7 mouse cellular contexts compared by ENCODE assay signal in genomic region chr3:34650621-34651361, GRCm38 (mm10). TPM values are rescaled to one million over a fixed set of nuclear protein-coding genes. Genes with fewer than 3 reads are reported as not detected.
DNase-seq lines count a peak whose midpoint lies in the region; ATAC-seq and TF ChIP-seq lines count a peak whose summit lies in the region.

No protein-coding gene starts in this region.

- H3K27ac ChIP-seq in lung, embryonic 14.5 days (ENCODE audit: low read depth) = peak overlapping the region; percentile 83
- H3K27ac ChIP-seq in embryonic facial prominence, embryonic 13.5 days = peak overlapping the region; percentile 84
- peak overlapping the region; percentile 91 for H3K27ac ChIP-seq in hindbrain, embryonic 14.5 days
- H3K27ac ChIP-seq in midbrain, embryonic 13.5 days = peak overlapping the region; percentile 92

- peak; percentile 19; the same call in 1 of the 2 replicates for ATAC-seq in lung, embryonic 14.5 days (ENCODE audit: insufficient read depth)
- no peak for ATAC-seq in embryonic facial prominence, embryonic 13.5 days (ENCODE audit: insufficient number of reproducible peaks, insufficient read depth, low FRiP score, low TSS enrichment, low read depth)
- peak; percentile 15; the same call in 1 of the 2 replicates for ATAC-seq in hindbrain, embryonic 14.5 days (ENCODE audit: low FRiP score)
- ATAC-seq in midbrain, embryonic 13.5 days = no peak

- no peaks in the 10 kb centered on the region for H3K36me3 ChIP-seq in lung, embryonic 14.5 days (ENCODE audit: insufficient read depth)
- H3K36me3 ChIP-seq in embryonic facial prominence, embryonic 13.5 days = no peaks in the 10 kb centered on the region
- no peaks in the 10 kb centered on the region for H3K36me3 ChIP-seq in hindbrain, embryonic 14.5 days (replicated peaks; ENCODE audit: control insufficient read depth, insufficient read depth)
- H3K36me3 ChIP-seq in midbrain, embryonic 13.5 days = no peaks in the 10 kb centered on the region

- H3K4me1 ChIP-seq in lung, embryonic 14.5 days (ENCODE audit: insufficient read depth) = peaks cover 3% of the 10 kb centered on the region; the same call in 1 of the 2 replicates
- H3K4me1 ChIP-seq in embryonic facial prominence, embryonic 13.5 days = peaks cover 26% of the 10 kb centered on the region
- peaks cover 15% of the 10 kb centered on the region; the same call in 1 of the 2 replicates for H3K4me1 ChIP-seq in hindbrain, embryonic 14.5 days (replicated peaks; ENCODE audit: control insufficient read depth, insufficient read depth, low read length)
- H3K4me1 ChIP-seq in midbrain, embryonic 13.5 days (replicated peaks) = peaks cover 57% of the 10 kb centered on the region

- H3K9me3 ChIP-seq in lung, embryonic 14.5 days (ENCODE audit: low read depth, low read length) = no peaks in the 10 kb centered on the region
- no peaks in the 10 kb centered on the region for H3K9me3 ChIP-seq in embryonic facial prominence, embryonic 13.5 days
- no peaks in the 10 kb centered on the region for H3K9me3 ChIP-seq in hindbrain, embryonic 14.5 days (ENCODE audit: control insufficient read depth, low read length)
- no peaks in the 10 kb centered on the region for H3K9me3 ChIP-seq in midbrain, embryonic 13.5 days

- TF ChIP-seq CTCF in lung, embryonic 14.5 days (IDR thresholded peaks at IDR 0.05; ENCODE audit: low read depth) = no peak

- H3K4me3 ChIP-seq in lung, embryonic 14.5 days (ENCODE audit: low read depth, low read length) = peak overlapping the region; percentile 41
- peak overlapping the region; percentile 50 for H3K4me3 ChIP-seq in embryonic facial prominence, embryonic 13.5 days
- H3K4me3 ChIP-seq in hindbrain, embryonic 14.5 days (replicated peaks; ENCODE audit: low read length) = peak overlapping the region; percentile 53
- peak overlapping the region; percentile 59 for H3K4me3 ChIP-seq in midbrain, embryonic 13.5 days (replicated peaks)

- H3K4me2 ChIP-seq in lung, embryonic 14.5 days = peak overlapping the region; percentile 64
- peak overlapping the region; percentile 70 for H3K4me2 ChIP-seq in embryonic facial prominence, embryonic 13.5 days
- H3K4me2 ChIP-seq in hindbrain, embryonic 14.5 days (replicated peaks) = peak overlapping the region; percentile 65
- H3K4me2 ChIP-seq in midbrain, embryonic 13.5 days (replicated peaks) = peak overlapping the region; percentile 81

- under 1% methylated on average over 67 of the region's 67 CpGs for WGBS in lung, embryonic 14.5 days
- under 1% methylated on average over 67 of the region's 67 CpGs for WGBS in embryonic facial prominence, embryonic 13.5 days
- WGBS in hindbrain, embryonic 14.5 days = under 1% methylated on average over 64 of the region's 67 CpGs
- WGBS in midbrain, embryonic 13.5 days = under 1% methylated on average over 66 of the region's 67 CpGs

- peak; percentile 60 for DNase-seq in lung, embryonic 14.5 days
- no peak for DNase-seq in lung, postnatal 4 days
- DNase-seq in hindbrain, embryonic 14.5 days (ENCODE audit: low spot score) = peak; percentile 63
- DNase-seq in ovary, postnatal 36 days (ENCODE audit: low spot score) = no peak
- no peak for DNase-seq in frontal cortex, adult 2 months (ENCODE audit: extremely low spot score in 1 of 2, low spot score in 1 of 2)

- H3K27me3 ChIP-seq in lung, embryonic 14.5 days (ENCODE audit: insufficient read depth, low read length) = peaks cover 92% of the 10 kb centered on the region
- H3K27me3 ChIP-seq in embryonic facial prominence, embryonic 13.5 days = peaks cover 88% of the 10 kb centered on the region
- peaks cover 50% of the 10 kb centered on the region for H3K27me3 ChIP-seq in hindbrain, embryonic 14.5 days (ENCODE audit: control insufficient read depth, insufficient read depth, low read length)
- H3K27me3 ChIP-seq in midbrain, embryonic 13.5 days = peaks cover 3% of the 10 kb centered on the region; the same call in 1 of the 2 replicates

- peak overlapping the region; percentile 53 for H3K9ac ChIP-seq in lung, embryonic 14.5 days
- peak overlapping the region; percentile 71 for H3K9ac ChIP-seq in embryonic facial prominence, embryonic 13.5 days
- H3K9ac ChIP-seq in hindbrain, embryonic 14.5 days = peak overlapping the region; percentile 75
- H3K9ac ChIP-seq in midbrain, embryonic 13.5 days (replicated peaks) = peak overlapping the region; percentile 97

RNA-seq across cellular contexts. Expression of gene Sox2, which starts 0.6 kb away (rescaled TPM):
- polyA plus RNA-seq in lung, embryonic 14.5 days (2014; fragmentation: Nextera tagmentation; extraction: Ambion mirVana) = 4.0 and 5.0 TPM in 2 replicates
- polyA plus RNA-seq in embryonic facial prominence, embryonic 13.5 days (2015; fragmentation: Nextera tagmentation; extraction: Ambion mirVana) = 4.1 and 7.3 TPM in 2 replicates
- 18.0 and 19.8 TPM in 2 replicates for polyA plus RNA-seq in hindbrain, embryonic 14.5 days (2014; fragmentation: Nextera tagmentation; extraction: Ambion mirVana)
- polyA plus RNA-seq in midbrain, embryonic 13.5 days (2015; fragmentation: Nextera tagmentation; extraction: Ambion mirVana) = 27.8 and 28.2 TPM in 2 replicates
- 42.7 and 44.8 TPM in 2 replicates for polyA plus RNA-seq in frontal cortex, adult 2 months (2012; rRNA removed)

Comparison
In these comparisons a context has a peak if more than half of its experiments do, and no peak if none do; other contexts are left out.
1. DNase-seq: peak in lung, embryonic 14.5 days (single experiment) and hindbrain, embryonic 14.5 days (single experiment); none in lung, postnatal 4 days (0 of 2), ovary, postnatal 36 days (single experiment) and frontal cortex, adult 2 months (0 of 2).
2. ATAC-seq: peak in lung, embryonic 14.5 days (single experiment) and hindbrain, embryonic 14.5 days (single experiment); none in embryonic facial prominence, embryonic 13.5 days (single experiment) and midbrain, embryonic 13.5 days (single experiment).
3. Peak in every context shown above with its lines, with median percentiles within 50 percentile points of each other: H3K27ac ChIP-seq, H3K4me2 ChIP-seq, H3K4me3 ChIP-seq and H3K9ac ChIP-seq.